Mouse (Mus musculus) liver, adult 2 months (tissue): ENCODE measurements around the gene Cldn7.

Experiments
- CTCF ChIP-seq: fragments of 200-500 bp; IDR thresholded peaks from 2 replicates; pipeline ENCODE4 v1.5.1; 2011; ENCODE audit warnings: low read depth, low read length, control low read depth
- POLR2A ChIP-seq: fragments of 200-500 bp; IDR thresholded peaks from 2 replicates; pipeline ENCODE4 v1.6.1; 2011; ENCODE audit warnings: low read length, control low read depth; ENCODE audit not compliant: insufficient read depth; ENCODE audit errors: extremely low read depth

DNA sequence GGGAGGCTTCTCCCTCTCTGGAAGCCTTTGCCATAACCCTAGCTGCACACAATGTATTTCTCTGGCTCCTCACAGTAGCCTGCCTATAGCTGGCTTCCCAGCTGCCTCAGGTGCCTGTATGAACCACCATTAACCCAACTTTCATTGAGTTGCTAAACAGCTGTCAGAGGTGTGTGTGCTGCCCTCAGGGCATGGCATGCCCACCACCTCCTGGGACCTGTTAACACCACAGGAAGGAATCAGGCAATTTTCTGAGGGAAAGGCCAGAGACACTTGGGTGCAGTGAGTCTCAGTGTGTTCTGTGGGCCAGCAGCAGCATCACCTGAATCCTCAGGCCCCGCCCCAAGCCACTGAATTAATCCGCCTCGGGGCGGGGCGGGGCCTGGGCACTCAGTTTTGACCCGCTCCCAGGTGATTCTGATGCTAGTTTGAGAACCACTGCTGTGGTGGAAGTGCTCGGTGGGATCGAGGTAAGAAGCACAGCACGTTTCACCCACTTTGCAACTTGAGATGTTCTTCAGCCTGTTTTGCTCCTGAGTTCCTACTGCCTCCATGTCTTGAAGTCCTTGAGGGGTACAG is 26.1 kb upstream of the Cldn7 start:
- TF ChIP-seq POLR2A (no peak), CTCF (no peak)
